In genomic region chr9:48066730-48067345, GRCm38 (mm10) we compare ENCODE assay signal across 14 mouse cellular contexts.
DNase-seq lines count a peak whose midpoint lies in the region; ATAC-seq lines count a peak whose summit lies in the region.
"Had no signal": no experiment of that assay in that cellular context is flagged by ENCODE, and none has a peak within 500 bp of the region (broad histone marks: within the 10 kb centered on the region; RNA-seq: fewer than 3 reads in every experiment).

No protein-coding gene starts in this region.

- ATAC-seq in CD4-positive, CD25-positive, alpha-beta regulatory T cell, adult 4 months: no peak
- ATAC-seq: intestine, embryonic 15.5 days had no signal

- peak; percentile 36 to 43 for DNase-seq in cerebellum, postnatal 14 days
- no peak for DNase-seq in cerebellum, adult 18-20 months
- peak; percentile 29 for DNase-seq in layer of hippocampus, adult 11-12 months (ENCODE audit: low spot score)
- no peak for DNase-seq in layer of hippocampus, postnatal 10 days (ENCODE audit: low spot score in 2 of 2)
- peak; percentile 66 for DNase-seq in brain, adult 2 months (ENCODE audit: low read depth, low spot score)
- DNase-seq in layer of hippocampus, adult 8-10 months (ENCODE audit: low spot score in 2 of 2): peak; percentile 39 to 51
- no peak for DNase-seq in urinary bladder, postnatal 25 days (ENCODE audit: low spot score)
- DNase-seq: adrenal gland, adult 8-10 months; cerebellum, adult 11-12 months; gastrocnemius, postnatal 25 days; heart, postnatal 10 days; right cerebral cortex, postnatal 14 days had no signal

Comparison
In these comparisons a context has a peak if more than half of its experiments do, and no peak if none do; other contexts are left out.
1. DNase-seq: peak in cerebellum, postnatal 14 days (2 of 2), layer of hippocampus, adult 11-12 months (single experiment), brain, adult 2 months (single experiment) and layer of hippocampus, adult 8-10 months (2 of 2); none in cerebellum, adult 18-20 months (0 of 2), layer of hippocampus, postnatal 10 days (0 of 2) and urinary bladder, postnatal 25 days (single experiment).